Mouse (Mus musculus) kidney, postnatal 0 days (tissue): ENCODE measurements around the gene Slamf1. TPM values are rescaled to one million over a fixed set of nuclear protein-coding genes. Genes with fewer than 3 reads are reported as not detected.
A peak's percentile ranks its signal among the peaks of the same experiment; 100 is the strongest.
"Not testable (repeated sequence)": the region's sequence is repeated elsewhere in the genome, so short reads cannot be mapped to it uniquely, and the experiment has no call there.

Experiments
- ATAC-seq: fragments of 200-750 bp; cut with Nextera tagmentation; replicated peaks from 2 replicates; pipeline ENCODE4 v1.8.0; 2017; ENCODE audit warnings: low read depth, moderate number of reproducible peaks, moderate TSS enrichment, moderate library complexity; ENCODE audit not compliant: low FRiP score
- DNase-seq: peaks from one replicate; pipeline ENCODE4 v3.0.0-alpha.2; 2016; ENCODE audit warnings: low spot score
- H3K27ac ChIP-seq: fragments of 300-500 bp; sonication (generic); 2 replicates; pipeline ENCODE4 v1.5.1; 2014; ENCODE audit warnings: mild to moderate bottlenecking
- H3K27me3 ChIP-seq: fragments of 300-500 bp; sonication (generic); 2 replicates; pipeline ENCODE4 v1.6.1; 2014; ENCODE audit warnings: low read length, mixed read lengths; ENCODE audit not compliant: insufficient read depth
- H3K36me3 ChIP-seq: fragments of 300-500 bp; sonication (generic); 2 replicates; pipeline ENCODE4 v1.6.1; 2014; ENCODE audit warnings: low read length, mixed read lengths; ENCODE audit not compliant: insufficient read depth
- H3K4me1 ChIP-seq: fragments of 300-500 bp; sonication (generic); replicated peaks from 2 replicates; pipeline ENCODE4 v1.6.1; 2014; ENCODE audit warnings: antibody characterized with exemption, low read length, mixed read lengths; ENCODE audit not compliant: insufficient read depth
- H3K4me2 ChIP-seq: fragments of 300-500 bp; sonication (generic); 2 replicates; pipeline ENCODE4 v1.6.1; 2014; ENCODE audit warnings: mild to moderate bottlenecking, low read length, moderate library complexity, mixed read lengths
- H3K4me3 ChIP-seq: fragments of 300-500 bp; sonication (generic); replicated peaks from 2 replicates; pipeline ENCODE4 v1.5.1; 2014; ENCODE audit warnings: low read depth, low read length
- H3K9ac ChIP-seq: fragments of 300-500 bp; sonication (generic); 2 replicates; pipeline ENCODE4 v1.6.1; 2014; ENCODE audit warnings: low read depth, low read length
- H3K9me3 ChIP-seq: fragments of 300-500 bp; sonication (generic); replicated peaks from 2 replicates; pipeline ENCODE4 v1.6.1; 2016; ENCODE audit warnings: low read length, inconsistent platforms, mixed read lengths
- CTCF ChIP-seq: IDR thresholded peaks from 2 replicates; pipeline ENCODE4 v1.5.1; 2016; ENCODE audit warnings: antibody characterized with exemption, low read depth, mild to moderate bottlenecking, moderate library complexity
- WGBS: fragments of 180-500 bp; shearing (Covaris S2); extraction: QIAGEN DNeasy Blood & Tissue Kit; methylation state at CpG from one replicate; pipeline ENCODE4 v1.1.7; 2014; 5-methylcytosine and 5-hydroxymethylcytosine counted together
- polyA plus RNA-seq: library from polyadenylated mRNA; unstranded; fragments of >200 nt; fragmentation: Nextera tagmentation; extraction: Ambion mirVana; gene quantifications from 2 replicates; pipeline ENCODE4 v1.2.1, GENCODE M21; 2015

Gene Slamf1
- polyA plus RNA-seq, 1 experiment from 2014 or later: 0.03 TPM

DNA sequence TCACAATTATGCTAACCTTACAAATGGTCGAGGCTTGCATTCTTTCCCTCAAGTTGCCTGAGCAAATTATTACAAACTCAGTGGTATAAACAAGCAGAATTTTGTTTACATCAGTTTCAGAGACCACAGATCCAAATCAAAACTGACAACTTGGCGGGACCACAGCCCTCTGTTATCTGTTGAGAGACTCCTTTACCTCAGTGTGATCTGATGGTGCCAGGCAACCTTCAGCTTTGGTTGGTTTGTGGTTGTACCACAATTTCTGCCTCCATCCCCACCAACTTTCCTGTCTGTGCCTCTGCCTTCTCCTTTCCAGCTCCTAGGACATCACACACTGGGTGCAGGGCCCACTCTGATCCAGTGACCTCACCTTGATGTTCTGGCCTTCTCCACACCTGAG lies 29.3 kb downstream of the Slamf1 start:
- no peaks in the 10 kb centered on the region for H3K36me3 ChIP-seq
- no peak for TF ChIP-seq CTCF
- no peaks in the 10 kb centered on the region for H3K4me1 ChIP-seq
- H3K9me3 ChIP-seq: no peaks in the 10 kb centered on the region
- WGBS: 58% methylated on average over 2 of the region's 2 CpGs
- H3K4me2 ChIP-seq: no peak overlapping the region
- no peaks in the 10 kb centered on the region for H3K27me3 ChIP-seq
- DNase-seq (no peak), ATAC-seq (no peak)
- no peak overlapping the region for H3K4me3 ChIP-seq
- no peak overlapping the region for H3K27ac ChIP-seq
- no peak overlapping the region for H3K9ac ChIP-seq

DNA sequence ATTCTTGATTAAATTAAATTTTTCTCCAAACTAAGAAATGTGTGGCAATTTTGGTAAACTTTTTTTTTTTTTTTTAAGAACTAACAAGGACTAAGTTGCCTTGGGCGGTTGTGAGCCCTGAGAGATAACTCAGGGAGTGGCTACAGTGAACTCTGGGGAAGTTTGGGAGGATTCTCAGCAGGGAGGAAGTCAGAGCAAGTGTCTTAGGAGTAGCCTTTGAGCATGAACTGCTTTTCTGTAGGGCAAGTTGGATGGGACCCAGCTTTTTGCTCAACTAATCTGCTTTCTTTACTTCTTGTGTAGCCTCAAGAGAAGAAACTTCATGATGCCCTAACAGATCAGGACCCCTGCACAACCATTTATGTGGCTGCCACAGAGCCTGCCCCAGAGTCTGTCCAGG lies 30.9 kb downstream of the Slamf1 start:
- TF ChIP-seq CTCF: no peak
- ATAC-seq: no peak

DNA sequence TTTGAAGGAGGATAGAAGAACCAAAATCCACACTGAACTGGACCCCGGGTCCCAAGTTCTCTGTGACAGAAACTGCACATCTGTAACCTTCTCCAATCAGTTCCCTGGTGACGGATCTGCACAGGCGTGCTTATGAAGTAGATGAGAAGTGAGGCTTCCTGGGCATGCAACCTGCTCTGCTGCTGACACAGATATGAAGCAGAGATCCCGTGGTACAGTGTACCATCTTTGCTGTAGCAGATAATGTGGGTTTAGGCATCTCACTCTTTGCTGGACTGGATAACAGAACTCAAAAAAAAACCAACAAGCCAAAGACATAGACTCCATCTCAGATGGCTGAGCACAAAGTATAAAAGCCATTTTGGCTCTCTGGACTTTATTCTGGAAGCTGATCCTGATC lies 32.7 kb downstream of the Slamf1 start:
- Histone ChIP-seq H3K9ac (no peak overlapping the region), H3K9me3 (no peaks in the 10 kb centered on the region)
- TF ChIP-seq CTCF: no peak

More for the DNA sequence above, 30.9 kb downstream of the Slamf1 start:
- no peak for DNase-seq
- Histone ChIP-seq H3K27ac (no peak overlapping the region), H3K9me3 (no peaks in the 10 kb centered on the region), H3K4me3 (no peak overlapping the region), H3K4me2 (no peak overlapping the region), H3K27me3 (no peaks in the 10 kb centered on the region), H3K4me1 (no peaks in the 10 kb centered on the region), H3K9ac (no peak overlapping the region), H3K36me3 (no peaks in the 10 kb centered on the region)
- WGBS: 69% methylated on average over 1 of the region's 1 CpGs

DNA sequence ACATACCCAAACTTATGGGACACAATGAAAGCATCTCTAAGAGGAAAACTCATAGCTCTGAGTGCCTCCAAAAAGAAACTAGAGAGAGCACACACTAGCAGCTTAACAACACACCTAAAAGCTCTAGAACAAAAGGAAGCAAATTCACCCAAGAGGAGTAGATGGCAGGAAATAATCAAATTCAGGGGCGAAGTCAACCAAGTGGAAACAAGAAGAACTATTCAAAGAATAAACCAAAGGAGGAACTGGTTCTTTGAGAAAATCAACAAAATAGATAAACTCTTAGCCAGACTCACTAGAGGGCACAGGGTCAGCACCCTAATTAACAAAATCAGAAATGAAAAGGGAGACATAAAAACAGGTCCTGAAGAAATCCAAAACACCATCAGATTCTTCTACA lies 44.1 kb downstream of the Slamf1 start:
- not testable (repeated sequence) for H3K4me2 ChIP-seq, ATAC-seq, DNase-seq, H3K36me3 ChIP-seq, H3K9ac ChIP-seq, H3K4me3 ChIP-seq, H3K27ac ChIP-seq, H3K4me1 ChIP-seq, H3K9me3 ChIP-seq, H3K27me3 ChIP-seq
- WGBS: 78% methylated on average over 1 of the region's 1 CpGs

More for the DNA sequence above, 32.7 kb downstream of the Slamf1 start:
- Histone ChIP-seq H3K36me3 (no peaks in the 10 kb centered on the region), H3K27ac (no peak overlapping the region), H3K27me3 (no peaks in the 10 kb centered on the region), H3K4me3 (no peak overlapping the region), H3K4me2 (no peak overlapping the region), H3K4me1 (no peaks in the 10 kb centered on the region)
- no peak for DNase-seq
- 86% methylated on average over 4 of the region's 4 CpGs for WGBS
- no peak for ATAC-seq

DNA sequence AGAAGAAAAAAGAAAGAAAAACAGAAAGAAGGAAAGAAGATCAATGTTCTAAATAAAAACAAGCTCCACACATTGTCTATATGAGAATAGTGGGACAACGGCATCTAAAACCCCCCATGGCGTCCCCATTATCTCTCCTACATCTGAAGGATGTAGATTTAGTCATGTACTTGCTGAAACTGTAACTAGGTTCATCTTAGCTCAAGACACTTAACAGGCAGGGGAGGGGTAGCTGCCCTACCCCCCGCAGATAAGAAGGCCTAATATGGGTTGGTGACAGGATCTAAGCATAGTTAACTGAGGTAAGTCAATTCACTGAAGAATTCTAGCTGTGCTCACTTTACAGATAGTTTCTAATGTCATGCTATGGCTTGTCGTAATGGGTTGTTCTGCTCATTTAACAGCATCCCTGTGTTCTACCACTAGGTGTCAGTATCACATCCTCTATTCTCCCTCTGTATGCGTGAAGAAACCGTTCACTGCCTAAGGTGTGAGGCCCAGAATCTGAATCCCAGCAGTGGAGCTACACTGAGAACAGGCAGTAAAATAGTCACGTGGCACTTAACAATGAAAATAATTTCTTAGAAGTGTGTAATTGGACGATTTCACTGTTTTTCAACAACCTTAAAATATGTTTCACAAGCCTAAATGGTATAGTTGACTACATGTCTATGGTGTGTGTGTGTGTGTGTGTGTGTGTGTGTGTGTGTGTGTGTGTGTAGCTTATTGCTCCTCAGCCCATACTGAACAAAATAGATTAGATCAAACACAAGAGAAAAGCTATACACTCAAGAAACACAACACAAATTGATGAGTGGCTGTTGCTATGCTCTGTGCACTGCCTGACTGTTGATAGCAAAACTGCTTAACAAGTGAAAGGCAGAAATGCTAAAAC lies 48.9 kb downstream of the Slamf1 start:
- no peaks in the 10 kb centered on the region for H3K9me3 ChIP-seq
- no peak overlapping the region for H3K27ac ChIP-seq
- peak; percentile 90 for TF ChIP-seq CTCF
- WGBS: 11% methylated on average over 8 of the region's 8 CpGs
- H3K9ac ChIP-seq: no peak overlapping the region
- H3K27me3 ChIP-seq: no peaks in the 10 kb centered on the region
- H3K36me3 ChIP-seq: no peaks in the 10 kb centered on the region
- no peaks in the 10 kb centered on the region for H3K4me1 ChIP-seq
- H3K4me2 ChIP-seq: no peak overlapping the region
- peak; percentile 84 for ATAC-seq
- DNase-seq: peak; percentile 91
- H3K4me3 ChIP-seq: no peak overlapping the region

DNA sequence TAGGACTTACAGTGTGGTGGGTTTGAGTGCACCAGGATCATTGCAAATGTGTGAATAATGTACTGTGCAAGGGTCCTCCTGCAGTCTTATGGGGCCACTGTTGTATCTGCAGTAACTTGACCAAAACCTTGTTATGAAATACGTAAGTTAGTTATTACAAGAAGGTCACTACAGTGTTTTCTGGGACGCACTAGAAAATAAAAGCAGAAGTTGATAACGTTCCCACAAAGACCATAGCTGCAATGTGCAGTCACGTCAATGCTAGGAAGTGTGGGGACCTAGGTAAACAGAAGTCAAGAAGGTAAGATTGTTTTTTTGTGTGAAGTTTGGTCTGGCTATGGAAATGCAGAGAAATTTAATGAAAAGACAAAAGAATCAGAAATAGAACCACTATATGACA lies 50.1 kb downstream of the Slamf1 start:
- Histone ChIP-seq H3K4me1 (no peaks in the 10 kb centered on the region), H3K9ac (no peak overlapping the region), H3K36me3 (no peaks in the 10 kb centered on the region), H3K4me2 (no peak overlapping the region), H3K9me3 (no peaks in the 10 kb centered on the region), H3K27ac (no peak overlapping the region), H3K4me3 (no peak overlapping the region), H3K27me3 (no peaks in the 10 kb centered on the region)
- WGBS: 80% methylated on average over 4 of the region's 4 CpGs
- TF ChIP-seq CTCF: no peak
- no peak for DNase-seq
- no peak for ATAC-seq
